Mouse (Mus musculus) spleen, adult 2 months (tissue): ENCODE results near the gene Iqcn.

Experiments used
- CTCF ChIP-seq: fragments of 200-500 bp; IDR thresholded peaks from 2 replicates; pipeline ENCODE4 v1.5.1; 2011; ENCODE audit warnings: mild to moderate bottlenecking, inconsistent platforms; ENCODE audit not compliant: insufficient read depth, insufficient read length, insufficient replicate concordance; ENCODE audit errors: extremely low read depth
- POLR2A ChIP-seq: fragments of 200-500 bp; IDR thresholded peaks from 2 replicates; pipeline ENCODE4 v1.6.1; 2011; ENCODE audit warnings: low read depth, low read length, inconsistent platforms

DNA sequence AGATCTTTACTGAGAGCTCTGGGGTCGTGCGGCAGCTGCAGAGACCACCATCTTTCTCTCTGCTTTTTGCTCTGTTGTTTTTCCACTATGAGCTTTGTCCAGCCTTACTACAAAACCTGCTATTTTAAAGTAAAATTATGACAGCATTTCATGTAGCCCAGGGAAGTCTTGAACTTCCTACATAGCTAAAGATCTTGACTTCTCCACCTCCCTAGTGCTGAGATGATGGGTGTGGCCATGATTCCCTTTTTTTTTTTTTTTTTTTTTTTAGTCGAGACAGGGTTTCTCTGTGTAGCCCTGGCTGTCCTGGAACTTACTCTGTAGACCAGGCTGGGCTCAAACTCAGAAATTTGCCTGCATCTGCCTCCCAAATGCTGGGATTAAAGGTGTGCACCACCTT lies 38.6 kb upstream of the Iqcn start:
- no peak for TF ChIP-seq CTCF
- TF ChIP-seq POLR2A: no peak
